Mouse (Mus musculus) heart, adult 2 months (tissue): ENCODE measurements at regions not wholly inside any gene's neighbourhood (a gene's known extent, or its start where the extent isn't known, plus 50 kb on each side); places are given as distances from the start of the nearest gene placed in this dataset.

Source experiments
- CTCF ChIP-seq: fragments of 200-600 bp; IDR thresholded peaks from 2 replicates; pipeline ENCODE4 v1.8.1; 2022; ENCODE audit warnings: antibody characterized with exemption, mild to moderate bottlenecking, moderate library complexity
- EP300 ChIP-seq: fragments of 200-500 bp; IDR thresholded peaks from 2 replicates; pipeline ENCODE4 v1.6.1; 2011; ENCODE audit warnings: low read depth, low read length, control low read depth; ENCODE audit not compliant: insufficient read depth
- POLR2A ChIP-seq: fragments of 200-500 bp; IDR thresholded peaks from 2 replicates; pipeline ENCODE4 v1.6.1; 2011; ENCODE audit warnings: mild to moderate bottlenecking, low read depth, low read length, control low read depth; ENCODE audit not compliant: insufficient read depth

GRCm38 (mm10) chr9:101687226-101687625 is 174.4 kb upstream of the 9630041A04Rik start:
- TF ChIP-seq EP300 (no peak), CTCF (no peak), POLR2A (no peak)
